Mouse (Mus musculus) right cerebral cortex, postnatal 4 days (tissue): ENCODE measurements at regions not wholly inside any gene's neighbourhood (a gene's known extent, or its start where the extent isn't known, plus 50 kb on each side); places are given as distances from the start of the nearest gene placed in this dataset.
"Not testable (repeated sequence)": the region's sequence is repeated elsewhere in the genome, so short reads cannot be mapped to it uniquely, and the experiment has no call there.

Experiments
- DNase-seq: peaks from one replicate; pipeline ENCODE4 v3.0.0-alpha.2; 2022

DNA sequence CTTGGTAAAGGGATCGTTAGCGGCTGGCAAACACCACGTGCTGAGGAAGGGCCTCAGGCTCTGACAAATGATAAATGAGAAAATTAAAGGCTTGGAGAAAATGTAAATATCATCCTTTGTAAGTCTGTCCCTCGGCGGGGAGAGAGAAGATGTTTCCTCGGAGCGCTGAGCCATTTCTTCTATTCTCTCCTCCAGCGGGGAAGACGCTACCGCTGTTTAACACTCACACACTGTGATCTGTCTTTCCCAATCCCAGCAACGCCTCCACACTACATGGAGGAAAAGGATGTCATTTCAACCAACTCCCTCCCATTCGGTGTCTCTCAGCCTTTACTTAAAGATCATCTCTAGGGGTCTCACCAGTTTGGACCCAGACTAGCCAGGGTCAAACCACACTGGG, 239.0 kb downstream of the Prex1 start:
- DNase-seq, result no peak

DNA sequence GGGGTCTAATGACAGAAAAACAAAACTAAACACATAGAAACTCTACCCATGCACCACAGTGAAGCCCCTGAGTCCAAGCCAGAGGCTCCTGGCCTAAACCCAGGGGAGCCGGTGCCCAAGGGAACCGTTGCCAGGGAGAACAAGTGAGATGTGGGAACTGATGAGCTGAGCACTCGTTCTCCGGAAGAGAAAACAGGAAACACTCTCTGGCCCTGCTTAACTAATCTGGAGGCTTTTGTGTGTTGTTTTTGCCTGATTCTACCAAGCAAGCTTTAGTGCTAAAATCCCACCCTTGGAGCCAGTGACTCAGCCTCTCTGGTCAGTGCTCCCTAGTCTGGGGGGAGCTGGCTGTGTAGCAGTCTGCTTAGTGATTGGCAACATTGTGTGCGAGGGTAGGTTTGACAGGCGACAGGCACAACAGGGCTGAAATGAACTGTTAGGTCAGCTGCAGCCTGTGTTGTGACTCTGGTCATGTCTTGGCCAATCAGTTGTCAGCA, 242.3 kb downstream of the Prex1 start:
- peak; percentile 64 for DNase-seq

DNA sequence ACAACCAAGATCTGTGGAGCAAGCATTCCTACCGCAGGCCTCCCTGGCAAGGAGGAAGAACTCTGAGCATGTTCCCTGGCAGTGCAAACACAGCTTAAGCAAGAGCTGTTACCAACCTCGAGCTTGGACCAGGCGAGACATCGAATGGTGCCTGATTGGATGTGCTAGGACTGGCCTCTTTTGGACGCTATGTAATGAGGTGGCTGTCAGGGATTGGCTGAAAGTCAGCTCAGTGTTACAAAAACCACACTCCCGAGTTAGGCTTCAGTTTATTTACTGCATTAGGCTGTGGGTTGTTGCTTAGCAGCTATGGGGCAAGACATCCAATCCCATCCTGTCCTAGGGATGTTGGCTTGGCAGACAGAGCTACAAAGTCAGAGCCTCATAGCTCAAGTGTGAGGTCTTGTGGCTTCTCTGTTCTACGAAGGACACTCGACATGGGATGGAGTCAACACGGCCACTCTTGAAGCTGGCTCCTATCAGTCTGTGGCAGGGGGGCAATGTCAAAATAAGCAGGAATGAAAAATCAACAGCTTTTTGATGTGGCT, 244.5 kb downstream of the Prex1 start:
- no peak for DNase-seq

- no peak for DNase-seq
Observed at GRCm38 (mm10) chr2:166467137-166467536, 246.5 kb downstream of the Prex1 start.

GRCm38 (mm10) chr2:166465531-166465930, 248.1 kb downstream of the Prex1 start:
- DNase-seq, result no peak

- DNase-seq, result no peak
Observed at GRCm38 (mm10) chr2:166463539-166463938, 250.1 kb downstream of the Prex1 start.

- no peak for DNase-seq
Observed at GRCm38 (mm10) chr2:166461956-166462355, 251.7 kb downstream of the Prex1 start.

- no peak for DNase-seq
Observed at GRCm38 (mm10) chr2:166461103-166461502, 252.5 kb downstream of the Prex1 start.

- DNase-seq, result no peak
Observed at GRCm38 (mm10) chr2:166459955-166460354, 253.7 kb downstream of the Prex1 start.

GRCm38 (mm10) chr2:166458953-166459352, 254.7 kb downstream of the Prex1 start:
- no peak for DNase-seq

DNA sequence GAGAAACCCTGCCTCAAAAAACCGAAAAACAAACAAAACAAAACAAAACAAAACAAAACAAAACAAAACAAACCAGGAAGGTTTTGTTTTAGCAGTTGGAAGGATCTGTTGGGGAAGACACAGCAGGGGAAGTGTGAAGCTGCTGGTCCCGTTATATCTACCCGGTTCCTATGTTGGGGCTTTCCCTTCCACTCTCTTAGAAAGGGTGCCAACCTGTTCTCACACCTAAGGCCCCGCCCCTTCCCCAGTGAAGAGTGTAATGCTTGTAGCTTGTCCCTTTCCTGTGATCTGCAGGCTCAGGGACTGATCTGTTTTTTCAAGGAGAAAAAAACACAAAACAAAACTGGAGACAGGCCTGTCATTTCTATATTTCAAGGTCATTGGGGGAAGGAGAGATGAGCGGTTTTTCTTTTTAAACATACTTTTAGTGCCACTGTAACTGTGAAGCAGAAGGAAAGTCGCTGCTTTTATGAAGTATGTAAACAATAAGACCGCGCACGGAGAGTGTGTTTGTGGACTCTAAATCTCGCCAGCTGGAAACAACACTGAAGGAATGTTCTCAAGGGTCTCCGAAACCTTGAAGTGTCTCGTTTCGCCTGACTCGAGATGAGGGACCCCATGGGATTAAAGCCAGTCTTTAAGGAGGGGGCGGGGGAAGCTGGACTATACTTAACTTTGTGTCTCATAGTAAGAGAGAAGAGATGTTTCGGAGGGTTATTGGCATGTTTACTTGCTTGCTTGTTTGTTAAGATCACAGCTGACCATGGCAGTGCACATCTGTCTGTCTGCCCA, 256.1 kb downstream of the Prex1 start:
- no peak for DNase-seq

DNA sequence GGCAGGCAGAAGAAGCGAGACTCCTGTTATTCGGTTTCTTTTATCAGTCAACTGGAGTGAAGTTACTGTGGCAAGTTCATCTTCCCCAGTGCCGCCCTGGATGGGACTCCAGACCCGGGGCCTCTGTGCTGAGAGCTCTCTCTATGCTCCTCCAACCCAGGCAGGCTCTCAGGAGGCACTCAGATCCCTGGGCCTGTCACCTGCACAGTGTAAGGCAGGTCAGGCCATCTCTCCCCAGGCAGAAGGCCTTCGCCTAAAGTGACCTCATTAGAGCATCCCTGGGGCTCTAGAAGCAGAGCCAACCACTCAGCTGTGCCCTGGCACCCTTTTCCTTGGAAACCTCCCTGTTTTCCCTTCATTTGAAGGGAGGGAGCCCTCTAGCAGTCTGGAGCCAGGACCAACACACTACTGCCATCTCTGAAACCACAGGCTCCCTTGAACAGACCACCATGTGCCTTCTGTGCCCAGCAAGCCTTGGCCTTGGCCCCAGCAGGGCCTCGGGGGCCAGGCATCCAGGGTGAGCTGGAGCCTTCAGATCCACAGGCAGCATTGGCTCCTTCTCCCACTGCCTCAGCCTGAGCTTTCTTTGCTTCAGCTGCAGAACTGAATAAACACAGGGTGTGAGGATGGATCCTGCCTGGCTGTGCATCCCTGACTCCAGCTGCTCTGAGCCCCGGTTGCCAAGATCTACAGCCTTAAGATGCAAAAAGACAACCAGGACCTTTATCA, 259.3 kb downstream of the Prex1 start:
- DNase-seq, result not testable (repeated sequence)

GRCm38 (mm10) chr2:166450964-166451363, 262.7 kb downstream of the Prex1 start:
- no peak for DNase-seq

DNA sequence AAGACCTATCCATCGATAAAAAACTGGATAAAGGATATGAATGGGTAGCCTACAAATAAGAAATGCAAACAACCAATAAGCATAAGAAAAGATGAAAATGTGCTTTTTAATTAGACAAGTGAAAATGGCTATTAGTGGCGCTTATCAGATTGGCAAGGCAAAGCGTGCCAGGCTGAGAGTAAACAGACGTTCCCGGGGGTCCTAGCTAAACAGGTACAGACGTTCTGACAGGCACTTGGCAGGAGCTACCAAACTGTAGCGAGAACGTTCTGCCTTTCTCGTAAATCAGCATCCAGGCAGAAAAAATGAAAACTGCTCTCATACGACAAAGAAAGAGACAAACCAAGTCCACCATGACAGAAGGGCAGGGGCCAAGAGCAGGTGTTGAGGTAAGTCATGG, 263.3 kb downstream of the Prex1 start:
- DNase-seq, result no peak

DNA sequence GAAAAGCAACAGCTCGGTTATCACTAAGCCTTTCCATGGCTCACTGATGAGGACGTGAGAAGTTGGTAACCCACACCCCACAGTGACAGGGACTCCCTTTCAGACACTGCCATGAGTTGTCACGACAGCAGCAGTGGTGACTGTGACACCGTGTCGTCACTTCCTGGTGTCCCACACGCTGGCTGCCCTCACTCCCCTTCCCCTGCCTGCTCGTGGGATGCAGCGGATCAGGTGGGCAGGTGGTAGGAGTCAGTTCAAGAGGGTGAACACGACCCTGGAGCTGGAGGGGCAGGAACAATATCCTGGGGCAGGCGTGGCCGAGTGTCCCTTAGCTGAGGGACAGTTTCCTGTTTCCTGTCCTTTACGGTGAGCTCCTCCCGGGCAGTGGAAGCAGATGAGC, 264.9 kb downstream of the Prex1 start:
- no peak for DNase-seq

DNA sequence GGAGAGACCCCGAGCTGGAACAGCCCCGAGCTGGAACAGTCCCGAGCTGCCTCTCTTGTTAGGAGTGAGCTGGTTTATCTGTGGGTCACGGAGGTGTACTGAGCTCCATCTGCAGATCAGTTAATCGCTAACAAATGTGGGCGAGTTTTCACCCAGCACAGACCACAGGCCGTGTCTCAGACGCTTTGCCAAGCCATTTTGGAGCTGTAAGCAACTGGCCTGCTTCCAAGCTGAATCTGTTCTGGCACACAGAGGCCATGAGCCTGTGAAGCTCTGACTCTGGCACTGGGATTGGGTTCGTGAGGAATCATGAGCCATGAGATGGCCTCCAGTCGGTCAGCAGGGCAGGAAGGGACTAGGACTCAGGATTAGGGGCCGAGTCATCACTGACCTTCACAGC, 265.5 kb downstream of the Prex1 start:
- peak; percentile 47 for DNase-seq

DNA sequence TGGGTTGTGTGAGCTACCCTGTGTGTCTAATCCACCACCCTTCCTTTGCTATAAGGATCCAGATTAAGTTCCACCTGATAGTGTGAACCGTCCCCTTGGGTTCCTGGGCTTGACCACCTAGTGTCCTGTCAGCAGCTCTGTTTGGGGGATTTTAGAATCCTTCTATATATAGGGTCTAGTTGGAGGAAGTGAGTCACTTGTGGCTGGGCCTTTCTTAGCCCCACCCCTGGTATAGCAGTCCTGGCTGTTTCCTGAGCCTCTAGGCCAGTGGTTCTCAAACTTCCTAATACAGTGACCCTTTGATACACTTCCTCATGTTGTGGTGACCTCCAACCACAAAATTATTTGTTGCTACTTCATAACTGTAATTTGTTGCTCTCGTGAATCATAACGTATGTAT, 267.1 kb downstream of the Prex1 start:
- DNase-seq, result no peak

DNA sequence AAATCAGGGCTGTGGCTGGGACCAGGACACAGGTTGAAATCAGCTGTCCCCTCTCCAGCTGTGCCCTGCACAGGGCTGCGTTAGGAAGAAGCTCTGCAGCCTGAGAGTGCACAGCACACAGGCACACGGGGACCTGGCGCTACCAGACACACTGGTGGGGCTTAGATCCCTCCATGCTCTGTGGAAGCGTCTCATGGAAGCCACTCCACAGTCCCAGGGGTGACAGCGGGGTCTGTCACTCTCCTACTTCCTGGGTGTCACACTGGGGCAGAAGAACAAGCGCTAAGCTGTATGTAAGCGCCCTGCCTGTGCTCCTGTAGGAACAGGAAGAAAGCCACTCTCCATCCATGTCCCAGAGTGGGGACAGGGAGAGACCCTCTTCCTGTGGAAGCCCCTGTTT, 267.8 kb downstream of the Prex1 start:
- DNase-seq, result not testable (repeated sequence)

DNA sequence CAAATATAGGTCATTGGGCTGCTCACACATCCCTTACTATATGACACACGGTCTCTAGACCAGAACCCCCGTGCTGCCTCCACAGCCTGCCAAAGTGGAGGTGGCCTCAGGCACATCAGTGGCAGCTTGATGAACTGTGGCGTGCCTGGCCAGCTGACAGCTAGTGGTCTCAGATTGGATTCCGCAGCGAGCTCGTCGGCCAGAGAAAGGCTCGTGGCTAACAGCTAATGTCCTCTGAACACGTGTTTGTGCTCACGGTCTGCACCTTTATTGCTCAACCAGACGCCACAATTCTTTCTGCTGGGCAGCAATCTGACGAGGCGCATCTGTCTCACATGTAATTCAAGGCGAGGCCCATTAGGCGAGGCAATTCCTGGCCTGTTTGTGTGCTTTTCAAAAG, 270.6 kb downstream of the Prex1 start:
- no peak for DNase-seq

DNA sequence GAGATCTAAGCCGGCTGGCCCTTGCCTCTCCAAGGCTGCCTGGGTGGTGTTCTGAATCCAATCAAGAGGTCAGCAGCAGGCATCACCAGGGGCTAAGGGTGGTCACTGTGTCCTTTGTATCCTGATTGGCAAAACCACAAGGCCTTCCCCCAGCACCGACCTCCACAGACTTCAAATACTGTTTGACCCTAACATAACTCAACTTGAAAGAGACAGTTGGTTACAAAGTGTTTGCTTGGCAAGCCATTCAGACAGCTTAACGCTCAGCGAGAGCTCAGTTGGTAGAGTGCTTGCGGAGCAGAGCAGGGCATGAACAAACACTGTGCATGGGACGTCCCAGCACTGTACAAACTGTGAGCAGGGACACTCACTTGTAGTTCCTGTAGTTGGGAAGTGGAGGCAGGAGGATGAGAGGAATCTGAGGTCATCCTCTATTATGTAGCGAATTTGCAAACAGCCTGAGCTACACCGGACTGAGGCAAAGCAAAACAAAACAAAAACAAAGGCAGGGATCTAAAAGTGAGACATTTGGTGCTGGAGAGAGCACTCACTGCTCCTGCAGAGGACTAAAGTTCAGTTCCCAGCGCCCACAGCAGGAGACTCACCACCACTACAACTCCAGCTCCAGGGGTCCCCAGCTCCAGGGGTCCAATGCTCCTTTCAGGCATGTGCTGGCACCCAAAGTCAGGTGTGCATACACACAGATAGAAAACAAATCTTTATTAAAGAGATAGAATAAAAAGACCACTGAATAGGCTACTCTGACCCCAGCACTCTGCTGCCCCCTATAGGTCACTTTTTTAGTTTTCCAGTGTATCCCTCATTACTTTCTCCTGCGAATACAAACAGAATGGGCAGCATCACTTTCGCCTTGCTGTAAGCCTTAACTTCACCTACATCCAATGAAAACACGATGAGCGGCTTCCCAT, 273.5 kb downstream of the Prex1 start:
- no peak for DNase-seq

- DNase-seq, result no peak
Observed at GRCm38 (mm10) chr2:166438207-166438606, 275.4 kb downstream of the Prex1 start.

GRCm38 (mm10) chr2:166434554-166434953, 279.1 kb downstream of the Prex1 start:
- no peak for DNase-seq
